Comparison of ENCODE assay signal across 16 mouse cellular contexts in genomic region chr6:94199696-94200095, GRCm38 (mm10).
DNase-seq lines count a peak whose midpoint lies in the region; ATAC-seq lines count a peak whose summit lies in the region.
"Had no signal": no experiment of that assay in that cellular context is flagged by ENCODE, and none has a peak within 500 bp of the region (broad histone marks: within the 10 kb centered on the region; RNA-seq: fewer than 3 reads in every experiment).

No protein-coding gene starts in this region.

- no peak overlapping the region for H3K4me3 ChIP-seq in heart, embryonic 10.5 days
- H3K4me3 ChIP-seq in heart, embryonic 16.5 days (ENCODE audit: low read length), result no peak overlapping the region
- no peak overlapping the region for H3K4me3 ChIP-seq in lung, embryonic 15.5 days
- H3K4me3 ChIP-seq in embryonic facial prominence, embryonic 13.5 days, result no peak overlapping the region
- H3K4me3 ChIP-seq: forebrain, embryonic 13.5 days; hindbrain, embryonic 15.5 days had no signal

- no peaks in the 10 kb centered on the region for H3K9me3 ChIP-seq in heart, embryonic 10.5 days
- H3K9me3 ChIP-seq in heart, embryonic 16.5 days (replicated peaks; ENCODE audit: control insufficient read depth, low read length), result no peaks in the 10 kb centered on the region
- no peaks in the 10 kb centered on the region for H3K9me3 ChIP-seq in lung, embryonic 15.5 days
- H3K9me3 ChIP-seq in embryonic facial prominence, embryonic 13.5 days, result no peaks in the 10 kb centered on the region
- H3K9me3 ChIP-seq: forebrain, embryonic 13.5 days; hindbrain, embryonic 15.5 days had no signal

- no peak overlapping the region for H3K4me2 ChIP-seq in heart, embryonic 16.5 days (ENCODE audit: low read depth, low read length)
- no peak overlapping the region for H3K4me2 ChIP-seq in lung, embryonic 15.5 days
- H3K4me2 ChIP-seq in embryonic facial prominence, embryonic 13.5 days, result no peak overlapping the region
- H3K4me2 ChIP-seq: forebrain, embryonic 13.5 days; hindbrain, embryonic 15.5 days had no signal

- H3K9ac ChIP-seq in heart, embryonic 16.5 days (ENCODE audit: low read length), result no peak overlapping the region
- no peak overlapping the region for H3K9ac ChIP-seq in lung, embryonic 15.5 days
- no peak overlapping the region for H3K9ac ChIP-seq in embryonic facial prominence, embryonic 13.5 days
- H3K9ac ChIP-seq: forebrain, embryonic 13.5 days; forebrain, postnatal 0 days; hindbrain, embryonic 15.5 days had no signal

- H3K27me3 ChIP-seq in heart, embryonic 10.5 days (ENCODE audit: insufficient read depth, poor library complexity, severe bottlenecking), result no peaks in the 10 kb centered on the region
- H3K27me3 ChIP-seq in heart, embryonic 16.5 days (ENCODE audit: control insufficient read depth, insufficient read depth, low read length), result no peaks in the 10 kb centered on the region
- no peaks in the 10 kb centered on the region for H3K27me3 ChIP-seq in lung, embryonic 15.5 days
- H3K27me3 ChIP-seq in embryonic facial prominence, embryonic 13.5 days, result no peaks in the 10 kb centered on the region
- H3K27me3 ChIP-seq: forebrain, embryonic 13.5 days; hindbrain, embryonic 15.5 days had no signal

- H3K36me3 ChIP-seq in heart, embryonic 10.5 days, result no peaks in the 10 kb centered on the region
- no peaks in the 10 kb centered on the region for H3K36me3 ChIP-seq in heart, embryonic 16.5 days (ENCODE audit: control insufficient read depth, insufficient read depth)
- no peaks in the 10 kb centered on the region for H3K36me3 ChIP-seq in lung, embryonic 15.5 days
- H3K36me3 ChIP-seq in embryonic facial prominence, embryonic 13.5 days, result no peaks in the 10 kb centered on the region
- H3K36me3 ChIP-seq: hindbrain, embryonic 15.5 days had no signal

- intact Hi-C loops in heart, postnatal 10 days (cut with DNase I), result no loop called here

- 0 out of 2 replicates have a peak, but pooled peaks have one; percentile 52 for ATAC-seq in heart, embryonic 16.5 days (replicated peaks; ENCODE audit: extremely low read depth, insufficient read depth, low FRiP score)
- no peak for ATAC-seq in lung, embryonic 15.5 days (ENCODE audit: borderline replicate concordance, extremely low read depth, low FRiP score, low TSS enrichment)
- no peak for ATAC-seq in embryonic facial prominence, embryonic 13.5 days (ENCODE audit: insufficient number of reproducible peaks, insufficient read depth, low FRiP score, low TSS enrichment, low read depth)
- ATAC-seq: forebrain, embryonic 13.5 days; forebrain, postnatal 0 days had no signal

- H3K4me1 ChIP-seq in heart, embryonic 10.5 days, result peaks cover 65% of the 10 kb centered on the region
- H3K4me1 ChIP-seq in heart, embryonic 16.5 days (ENCODE audit: control insufficient read depth, insufficient read depth, low read length), result peaks cover 45% of the 10 kb centered on the region
- H3K4me1 ChIP-seq in lung, embryonic 15.5 days, result peaks cover 53% of the 10 kb centered on the region
- H3K4me1 ChIP-seq in embryonic facial prominence, embryonic 13.5 days, result peaks cover 45% of the 10 kb centered on the region
- H3K4me1 ChIP-seq: forebrain, embryonic 13.5 days; hindbrain, embryonic 15.5 days had no signal

- H3K27ac ChIP-seq in heart, embryonic 10.5 days, result peak overlapping the region; percentile 69
- H3K27ac ChIP-seq in heart, embryonic 16.5 days (ENCODE audit: low read length), result peak overlapping the region; percentile 15; the same call in 1 of the 2 replicates
- H3K27ac ChIP-seq in lung, embryonic 15.5 days, result 0 out of 2 replicates have a peak overlapping the region, but pooled peaks have one; percentile 22
- H3K27ac ChIP-seq in embryonic facial prominence, embryonic 13.5 days, result peak overlapping the region; percentile 39; the same call in 1 of the 2 replicates
- H3K27ac ChIP-seq: forebrain, embryonic 13.5 days; hindbrain, embryonic 15.5 days had no signal

- 68% methylated on average over 2 of the region's 2 CpGs for WGBS in heart, embryonic 10.5 days
- WGBS in heart, embryonic 16.5 days, result 71% methylated on average over 2 of the region's 2 CpGs
- 64% methylated on average over 2 of the region's 2 CpGs for WGBS in lung, embryonic 15.5 days
- WGBS in embryonic facial prominence, embryonic 13.5 days, result 84% methylated on average over 2 of the region's 2 CpGs

- DNase-seq in heart, embryonic 10.5 days (ENCODE audit: low spot score), result no peak
- no peak for DNase-seq in heart, adult 8-10 months (ENCODE audit: low spot score)
- no peak for DNase-seq in heart, postnatal 10 days
- DNase-seq in lung, adult 18-20 months, result no peak
- DNase-seq: adrenal gland, postnatal 10 days; cerebellum, adult 11 months; cerebellum, adult 8-10 months; cerebellum, postnatal 14 days; embryo, embryonic 11 days; forebrain, postnatal 0 days; gastrocnemius, postnatal 14 days had no signal

Comparison
In these comparisons a context has a peak if more than half of its experiments do, and no peak if none do; other contexts are left out.
1. H3K27ac ChIP-seq: peak in every context shown above with its lines; median percentile 69 in heart, embryonic 10.5 days; 39 in embryonic facial prominence, embryonic 13.5 days; 22 in lung, embryonic 15.5 days; 15 in heart, embryonic 16.5 days.